ENCODE assay signal across 9 mouse cellular contexts in the genomic region with DNA sequence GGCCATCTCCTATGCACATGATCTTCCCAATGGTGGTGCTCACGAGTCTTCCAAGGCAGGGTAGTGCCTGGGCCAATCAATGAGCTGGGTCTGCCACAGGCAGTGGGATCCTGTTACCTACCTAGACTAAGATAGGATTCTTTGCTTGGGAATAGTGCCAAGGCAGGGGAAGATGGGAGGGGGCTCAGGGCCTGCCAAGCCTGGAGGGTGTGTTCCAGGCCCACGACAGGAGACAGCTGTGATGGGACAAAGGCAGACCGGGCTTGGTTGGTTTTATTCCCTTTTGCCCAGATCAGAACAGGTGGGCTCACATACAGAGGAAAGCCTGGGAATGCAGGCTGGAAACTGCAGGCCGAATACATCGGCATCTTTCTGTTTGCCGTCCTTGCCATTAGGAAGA.
"Had no signal": no experiment of that assay in that cellular context is flagged by ENCODE, and none has a peak within 500 bp of the region (broad histone marks: within the 10 kb centered on the region; RNA-seq: fewer than 3 reads in every experiment).

No protein-coding gene starts in this region.

- DNase-seq: lung, embryonic 14.5 days; lung, postnatal 4 days; midbrain, embryonic 14.5 days; thymus, postnatal 4 days had no signal

- H3K4me3 ChIP-seq: limb, embryonic 15.5 days; liver, embryonic 12.5 days; midbrain, embryonic 10.5 days; neural tube, embryonic 12.5 days had no signal

- ATAC-seq: liver, embryonic 12.5 days had no signal

- H3K36me3 ChIP-seq: limb, embryonic 15.5 days; liver, embryonic 12.5 days; midbrain, embryonic 10.5 days; neural tube, embryonic 12.5 days had no signal

- H3K9me3 ChIP-seq: limb, embryonic 15.5 days; liver, embryonic 12.5 days; midbrain, embryonic 10.5 days; neural tube, embryonic 12.5 days had no signal

- H3K9ac ChIP-seq: limb, embryonic 15.5 days; liver, embryonic 12.5 days; lung, embryonic 14.5 days; neural tube, embryonic 12.5 days had no signal

- H3K27me3 ChIP-seq: limb, embryonic 15.5 days; liver, embryonic 12.5 days; neural tube, embryonic 12.5 days had no signal

- H3K27ac ChIP-seq: limb, embryonic 15.5 days; liver, embryonic 12.5 days; midbrain, embryonic 10.5 days; neural tube, embryonic 12.5 days; stomach, postnatal 0 days had no signal

- H3K4me1 ChIP-seq: liver, embryonic 12.5 days; neural tube, embryonic 12.5 days had no signal

- H3K4me2 ChIP-seq: limb, embryonic 15.5 days; liver, embryonic 12.5 days; lung, embryonic 14.5 days; neural tube, embryonic 12.5 days had no signal
